Mouse (Mus musculus) lung, postnatal 0 days (tissue): ENCODE data around the gene Depdc5. TPM values are rescaled to one million over a fixed set of nuclear protein-coding genes. Genes with fewer than 3 reads are reported as not detected.
"Not testable (repeated sequence)": the region's sequence is repeated elsewhere in the genome, so short reads cannot be mapped to it uniquely, and the experiment has no call there.

ENCODE experiments used
- ATAC-seq: fragments of 200-750 bp; cut with Nextera tagmentation; 2 replicates; pipeline ENCODE4 v1.8.0; 2017; ENCODE audit warnings: moderate library complexity
- DNase-seq: peaks from one replicate; pipeline ENCODE4 v3.0.0-alpha.2; 2016; ENCODE audit warnings: low spot score
- H3K27ac ChIP-seq: fragments of 300-500 bp; sonication (generic); 2 replicates; pipeline ENCODE4 v1.5.1; 2014; ENCODE audit warnings: antibody characterized with exemption, mild to moderate bottlenecking, low read length, mixed read lengths
- H3K27me3 ChIP-seq: fragments of 300-500 bp; sonication (generic); replicated peaks from 2 replicates; pipeline ENCODE4 v1.6.1; 2014; ENCODE audit warnings: low read length, mixed read lengths; ENCODE audit not compliant: insufficient read depth
- H3K36me3 ChIP-seq: fragments of 300-500 bp; sonication (generic); 2 replicates; pipeline ENCODE4 v1.6.1; 2014; ENCODE audit warnings: low read length, mixed read lengths; ENCODE audit not compliant: insufficient read depth
- H3K4me1 ChIP-seq: fragments of 300-500 bp; sonication (generic); 2 replicates; pipeline ENCODE4 v1.6.1; 2014; ENCODE audit warnings: antibody characterized with exemption, low read depth, low read length, mixed read lengths; ENCODE audit not compliant: insufficient read depth
- H3K4me2 ChIP-seq: fragments of 300-500 bp; sonication (generic); replicated peaks from 2 replicates; pipeline ENCODE4 v1.6.1; 2014; ENCODE audit warnings: low read depth, mild to moderate bottlenecking, low read length, moderate library complexity, mixed read lengths
- H3K4me3 ChIP-seq: fragments of 300-500 bp; sonication (generic); 2 replicates; pipeline ENCODE4 v1.5.1; 2014; ENCODE audit warnings: low read depth, low read length
- H3K9ac ChIP-seq: fragments of 300-500 bp; sonication (generic); replicated peaks from 2 replicates; pipeline ENCODE4 v1.6.1; 2014; ENCODE audit warnings: low read depth, mild to moderate bottlenecking
- H3K9me3 ChIP-seq: fragments of 300-500 bp; sonication (generic); 2 replicates; pipeline ENCODE4 v1.6.1; 2016; ENCODE audit warnings: low read length, mixed read lengths
- CTCF ChIP-seq: IDR thresholded peaks from 2 replicates; pipeline ENCODE4 v1.5.1; 2016; ENCODE audit warnings: antibody characterized with exemption, mild to moderate bottlenecking
- EP300 ChIP-seq: IDR thresholded peaks from 2 replicates; pipeline ENCODE4 v1.6.1; 2016; ENCODE audit warnings: antibody characterized with exemption, mild to moderate bottlenecking, control low read depth
- WGBS: fragments of 180-500 bp; shearing (Covaris S2); extraction: QIAGEN DNeasy Blood & Tissue Kit; methylation state at CpG from one replicate; pipeline ENCODE4 v1.1.7; 2014; 5-methylcytosine and 5-hydroxymethylcytosine counted together
- polyA plus RNA-seq: library from polyadenylated mRNA; unstranded; fragments of >200 nt; fragmentation: Nextera tagmentation; extraction: Ambion mirVana; gene quantifications from 2 replicates; pipeline ENCODE4 v1.2.1, GENCODE M21; 2015

Gene Depdc5
- polyA plus RNA-seq, 1 experiment from 2014 or later, result 7.3 TPM

- no peak for ATAC-seq
- H3K36me3 ChIP-seq, result peaks cover 31% of the 10 kb centered on the region; the same call in 1 of the 2 replicates
Observed at GRCm38 (mm10) chr5:32834497-32834896, 29.0 kb upstream of the Depdc5 start.

GRCm38 (mm10) chr5:32836976-32837375 lies 26.5 kb upstream of the Depdc5 start:
- no peaks in the 10 kb centered on the region for H3K4me1 ChIP-seq
- no peak overlapping the region for H3K4me2 ChIP-seq
- H3K9me3 ChIP-seq, result no peaks in the 10 kb centered on the region
- WGBS, result 75% methylated on average over 5 of the region's 5 CpGs
- H3K36me3 ChIP-seq, result peaks cover 37% of the 10 kb centered on the region; the same call in 1 of the 2 replicates
- H3K27ac ChIP-seq, result no peak overlapping the region
- no peaks in the 10 kb centered on the region for H3K27me3 ChIP-seq
- no peak for ATAC-seq
- H3K4me3 ChIP-seq, result no peak overlapping the region
- TF ChIP-seq EP300 (no peak), CTCF (no peak)
- no peak for DNase-seq
- H3K9ac ChIP-seq, result no peak overlapping the region

More at GRCm38 (mm10) chr5:32834497-32834896, 29.0 kb upstream of the Depdc5 start:
- no peak for DNase-seq
- H3K9ac ChIP-seq, result no peak overlapping the region
- H3K4me3 ChIP-seq, result no peak overlapping the region
- no peaks in the 10 kb centered on the region for H3K27me3 ChIP-seq
- TF ChIP-seq EP300 (no peak), CTCF (no peak)
- no peaks in the 10 kb centered on the region for H3K9me3 ChIP-seq
- no peak overlapping the region for H3K27ac ChIP-seq
- no peaks in the 10 kb centered on the region for H3K4me1 ChIP-seq
- WGBS, result 83% methylated on average over 1 of the region's 1 CpGs
- no peak overlapping the region for H3K4me2 ChIP-seq

- Histone ChIP-seq H3K9me3 (no peaks in the 10 kb centered on the region), H3K4me2 (no peak overlapping the region), H3K36me3 (peaks cover 38% of the 10 kb centered on the region; the same call in 1 of the 2 replicates), H3K9ac (no peak overlapping the region), H3K4me1 (no peaks in the 10 kb centered on the region), H3K27ac (no peak overlapping the region), H3K4me3 (no peak overlapping the region), H3K27me3 (no peaks in the 10 kb centered on the region)
- 89% methylated on average over 2 of the region's 2 CpGs for WGBS
- TF ChIP-seq EP300 (no peak), CTCF (peak; percentile 35)
- no peak for DNase-seq
- ATAC-seq, result no peak
Observed at GRCm38 (mm10) chr5:32840029-32840428, 23.5 kb upstream of the Depdc5 start.

DNA sequence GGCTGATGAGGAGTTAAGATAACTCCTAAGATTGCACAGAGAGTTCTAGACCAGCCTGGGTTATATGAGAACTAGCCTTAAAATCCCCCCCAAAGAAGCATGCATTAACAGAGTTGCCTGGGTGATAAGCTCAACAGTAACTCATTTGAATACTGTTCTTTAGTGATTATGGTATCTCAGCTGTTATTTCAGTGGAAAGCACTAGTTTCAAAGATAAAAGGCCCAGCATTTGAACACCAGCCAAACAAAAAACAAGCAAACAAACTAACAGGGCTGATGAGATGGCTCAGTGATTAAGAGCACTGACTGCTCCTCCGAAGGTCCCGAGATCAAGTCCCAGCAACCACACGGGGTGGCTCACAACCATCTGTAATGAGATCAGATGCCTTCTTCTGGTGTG lies 14.3 kb upstream of the Depdc5 start:
- Histone ChIP-seq H3K27me3 (no peaks in the 10 kb centered on the region), H3K4me3 (no peak overlapping the region), H3K9me3 (no peaks in the 10 kb centered on the region), H3K9ac (no peak overlapping the region), H3K4me1 (peaks cover 11% of the 10 kb centered on the region; the same call in 1 of the 2 replicates), H3K4me2 (no peak overlapping the region), H3K27ac (no peak overlapping the region), H3K36me3 (no peaks in the 10 kb centered on the region; the same call in 1 of the 2 replicates)
- WGBS, result 96% methylated on average over 3 of the region's 3 CpGs
- no peak for DNase-seq
- no peak for ATAC-seq
- TF ChIP-seq EP300 (no peak), CTCF (no peak)

- not testable (repeated sequence) for H3K27me3 ChIP-seq, H3K4me2 ChIP-seq, H3K4me3 ChIP-seq, ATAC-seq, H3K9ac ChIP-seq, H3K9me3 ChIP-seq, H3K27ac ChIP-seq, DNase-seq, H3K36me3 ChIP-seq
- peaks cover 11% of the 10 kb centered on the region; the same call in 1 of the 2 replicates for H3K4me1 ChIP-seq
- WGBS, result 93% methylated on average over 3 of the region's 3 CpGs
Observed at GRCm38 (mm10) chr5:32849580-32849979, 13.9 kb upstream of the Depdc5 start.

DNA sequence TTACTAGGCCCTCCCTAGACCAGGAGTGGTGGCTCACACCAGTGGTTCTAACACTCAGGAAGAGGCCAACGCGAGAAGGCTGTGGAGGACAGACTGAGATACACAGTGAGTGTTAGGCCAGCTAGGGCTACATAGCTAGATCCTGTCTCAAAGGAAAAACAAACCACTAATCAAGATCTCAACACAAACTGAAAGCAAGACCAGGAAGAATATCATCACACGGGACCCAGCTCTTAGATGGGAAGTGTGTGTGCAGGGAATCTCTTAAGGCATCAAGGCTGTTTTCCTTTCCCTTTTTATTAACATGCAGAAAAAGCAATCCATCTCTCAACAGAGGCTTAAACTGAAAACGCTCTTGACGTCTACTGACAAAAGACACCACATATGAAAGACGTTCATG lies 11.5 kb upstream of the Depdc5 start:
- no peak for ATAC-seq
- DNase-seq, result peak; percentile 21

More for the DNA sequence above, 11.5 kb upstream of the Depdc5 start:
- no peak overlapping the region for H3K27ac ChIP-seq
- no peaks in the 10 kb centered on the region for H3K27me3 ChIP-seq
- no peak overlapping the region for H3K4me3 ChIP-seq
- H3K4me2 ChIP-seq, result peak overlapping the region; percentile 29; the same call in 1 of the 2 replicates
- no peak for TF ChIP-seq CTCF
- TF ChIP-seq EP300, result no peak
- WGBS, result 18% methylated on average over 6 of the region's 6 CpGs
- no peaks in the 10 kb centered on the region for H3K36me3 ChIP-seq
- H3K4me1 ChIP-seq, result peaks cover 11% of the 10 kb centered on the region; the same call in 1 of the 2 replicates
- H3K9me3 ChIP-seq, result no peaks in the 10 kb centered on the region
- peak overlapping the region; percentile 13; the same call in 1 of the 2 replicates for H3K9ac ChIP-seq
